Mouse (Mus musculus) frontal cortex, postnatal 36 days (tissue): ENCODE measurements around the gene Gab1.
A peak's percentile ranks its signal among the peaks of the same experiment; 100 is the strongest.

ENCODE experiments used
- DNase-seq, 2 experiments: peaks; one replicate each; pipeline ENCODE4 v3.0.0; 2022; ENCODE audit warnings: low spot score in 2 of 2

Gene Gab1

GRCm38 (mm10) chr8:80873723-80874427, 6.4 kb downstream of the Gab1 start:
- no peak for DNase-seq

DNA sequence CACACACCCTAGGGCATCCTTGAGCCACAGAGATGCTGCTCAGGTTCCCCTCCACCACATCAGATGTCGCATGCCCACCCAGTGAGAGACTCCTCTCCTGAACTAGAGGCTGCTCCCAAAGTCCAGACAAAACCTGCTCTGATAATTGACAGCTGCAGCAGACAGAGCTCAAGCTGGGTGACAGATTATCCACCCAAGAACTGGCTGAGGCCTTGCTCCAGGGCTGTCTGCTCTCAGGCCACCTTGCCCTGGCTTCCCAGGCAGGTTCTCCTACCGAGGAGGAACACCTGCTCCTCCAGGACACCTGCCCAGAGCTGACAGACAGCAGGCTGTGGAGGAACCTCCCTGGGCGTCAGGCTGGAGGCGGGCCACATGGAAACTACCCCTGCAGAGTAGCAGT, 7.6 kb downstream of the Gab1 start:
- no peak for DNase-seq

GRCm38 (mm10) chr8:80871400-80871799, 8.9 kb downstream of the Gab1 start:
- no peak for DNase-seq

DNA sequence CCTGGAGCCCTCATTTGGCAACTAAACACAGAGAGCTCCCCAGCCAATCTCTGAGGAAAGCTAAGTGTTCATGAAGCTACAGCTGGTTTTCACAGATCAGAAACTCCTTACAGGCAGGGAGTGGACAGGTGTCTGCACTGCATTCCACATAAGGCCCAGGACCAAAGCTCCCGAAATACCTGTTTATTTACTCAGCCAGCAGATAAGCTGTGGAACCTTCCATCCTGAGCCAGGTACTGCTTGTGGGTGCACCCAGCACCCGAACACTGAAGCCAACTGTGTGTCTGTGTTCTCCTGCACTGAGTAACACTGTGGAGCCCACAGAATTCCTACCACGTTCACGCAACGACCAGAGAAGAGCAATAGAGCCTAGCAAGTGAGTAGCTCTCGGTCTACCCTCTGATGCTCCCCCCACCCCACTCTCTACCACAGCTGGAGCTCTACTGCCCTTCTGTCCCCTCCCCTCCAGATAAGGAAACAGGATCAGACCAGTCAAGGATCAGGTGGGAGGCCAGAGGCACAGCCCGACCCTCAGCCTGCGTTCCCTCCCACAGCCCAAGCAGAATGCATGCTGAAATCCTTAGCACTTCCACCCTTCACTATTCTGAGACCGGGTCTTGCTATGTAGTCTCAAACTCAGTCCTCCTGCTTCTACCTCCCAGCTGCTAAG, 9.6 kb downstream of the Gab1 start:
- no peak for DNase-seq

GRCm38 (mm10) chr8:80869881-80870328, 10.4 kb downstream of the Gab1 start:
- DNase-seq = peak in 1 of 2 experiments; percentile 23

DNA sequence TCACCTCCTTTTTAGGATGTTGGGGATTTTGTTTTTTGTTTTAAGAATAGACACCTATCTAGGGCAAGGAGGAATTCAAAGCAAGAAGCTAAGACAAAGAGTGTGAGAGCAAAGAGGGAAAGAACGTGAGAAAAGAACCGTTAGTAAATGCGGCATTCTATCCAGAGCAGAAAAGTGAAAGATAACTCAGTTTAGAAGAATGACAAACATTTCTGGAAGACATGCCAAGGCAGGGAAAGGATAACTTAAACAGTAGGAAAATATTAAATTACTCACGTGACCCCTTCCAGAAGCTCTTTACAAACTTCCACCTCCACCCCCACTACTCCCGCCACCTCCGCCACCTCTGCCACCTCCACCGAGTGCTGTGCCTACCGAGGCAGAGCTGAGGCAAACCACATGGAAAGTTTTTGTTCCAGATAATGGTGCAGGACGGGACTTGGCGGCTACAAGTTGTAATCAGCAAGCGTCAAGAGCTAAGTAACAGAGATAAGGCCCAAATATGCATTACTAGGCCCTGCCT, 11.5 kb downstream of the Gab1 start:
- DNase-seq = no peak

DNA sequence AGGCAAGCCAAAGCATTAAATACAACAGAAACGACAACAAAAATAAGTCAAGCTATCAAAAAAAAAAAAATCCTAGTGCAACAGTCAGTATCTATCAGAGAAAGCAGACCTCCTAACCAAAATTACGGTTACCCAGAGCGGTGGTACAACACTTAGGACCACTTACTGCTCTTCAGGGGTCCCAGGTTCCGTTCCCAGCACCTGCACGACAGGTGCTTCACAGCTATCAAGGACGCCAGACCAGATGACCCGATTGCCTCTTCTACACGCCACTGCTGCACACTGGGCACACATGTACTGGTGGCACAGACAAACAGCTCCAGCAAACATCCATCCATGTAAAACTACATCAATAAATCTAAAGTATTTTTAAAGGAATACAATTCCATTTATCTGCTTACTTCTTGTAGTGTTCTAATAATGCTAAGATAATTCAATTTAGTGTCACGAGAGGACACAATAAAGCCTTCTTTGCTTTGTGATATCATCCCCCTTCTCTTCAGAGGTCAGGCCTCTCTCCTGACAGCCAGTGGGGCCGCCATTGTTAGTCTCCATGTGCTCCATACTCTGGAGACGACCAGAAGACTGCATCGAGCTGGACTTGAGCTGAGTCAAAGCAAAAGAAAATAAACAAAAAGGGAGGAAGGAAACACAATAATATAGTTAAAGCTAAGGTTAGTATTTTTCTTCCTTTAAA, 12.2 kb downstream of the Gab1 start:
- no peak for DNase-seq

GRCm38 (mm10) chr8:80867598-80867997, 12.7 kb downstream of the Gab1 start:
- DNase-seq = no peak

DNA sequence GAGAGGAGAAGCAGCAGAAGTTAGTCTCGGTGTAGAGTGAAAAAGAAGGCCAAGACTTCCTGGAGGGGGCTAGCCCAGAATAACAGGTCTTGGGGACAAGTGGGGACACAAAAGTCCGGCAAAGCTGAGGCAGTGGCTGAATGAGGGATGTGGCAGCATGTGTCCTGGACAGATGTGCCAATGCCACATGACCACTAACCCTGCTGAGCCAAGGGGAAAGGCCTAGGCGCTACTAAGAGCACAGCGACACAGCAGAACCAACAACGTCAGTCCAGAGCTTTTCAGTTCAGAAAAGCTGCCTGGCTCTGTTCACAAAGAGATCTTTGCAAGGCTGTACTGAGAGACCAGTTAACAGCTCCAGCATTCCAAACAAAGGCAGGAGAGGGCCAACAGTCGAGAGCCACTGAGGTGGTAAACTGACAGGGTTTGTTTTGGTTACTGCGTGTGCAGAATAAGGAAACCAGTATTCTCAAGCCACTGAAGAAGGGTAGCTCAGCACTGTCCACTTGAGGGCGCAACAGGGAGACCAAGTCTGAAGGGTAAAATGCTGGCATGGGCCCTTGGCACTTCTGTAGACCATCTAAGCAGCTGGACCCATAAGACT, 15.0 kb downstream of the Gab1 start:
- peak; percentile 23 to 48 for DNase-seq

DNA sequence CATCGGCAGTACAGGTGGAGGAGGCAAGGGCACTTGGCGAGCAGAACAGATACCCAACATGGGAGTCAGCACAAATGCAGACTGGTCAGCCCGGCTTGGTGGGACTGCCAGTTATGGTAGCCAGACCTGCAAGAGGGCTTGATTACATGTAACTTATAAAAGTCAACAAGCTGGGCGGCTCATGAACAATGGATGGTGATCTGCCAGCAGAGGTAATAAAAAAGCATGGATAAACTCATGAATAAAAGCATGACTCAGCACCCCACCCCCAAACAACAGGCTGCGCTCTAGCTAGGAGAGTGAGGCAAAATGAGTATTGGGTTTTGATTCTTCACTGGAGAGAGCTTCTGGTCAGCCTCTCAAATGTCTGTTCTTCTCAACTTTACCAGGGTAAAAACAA, 16.9 kb downstream of the Gab1 start:
- no peak for DNase-seq

DNA sequence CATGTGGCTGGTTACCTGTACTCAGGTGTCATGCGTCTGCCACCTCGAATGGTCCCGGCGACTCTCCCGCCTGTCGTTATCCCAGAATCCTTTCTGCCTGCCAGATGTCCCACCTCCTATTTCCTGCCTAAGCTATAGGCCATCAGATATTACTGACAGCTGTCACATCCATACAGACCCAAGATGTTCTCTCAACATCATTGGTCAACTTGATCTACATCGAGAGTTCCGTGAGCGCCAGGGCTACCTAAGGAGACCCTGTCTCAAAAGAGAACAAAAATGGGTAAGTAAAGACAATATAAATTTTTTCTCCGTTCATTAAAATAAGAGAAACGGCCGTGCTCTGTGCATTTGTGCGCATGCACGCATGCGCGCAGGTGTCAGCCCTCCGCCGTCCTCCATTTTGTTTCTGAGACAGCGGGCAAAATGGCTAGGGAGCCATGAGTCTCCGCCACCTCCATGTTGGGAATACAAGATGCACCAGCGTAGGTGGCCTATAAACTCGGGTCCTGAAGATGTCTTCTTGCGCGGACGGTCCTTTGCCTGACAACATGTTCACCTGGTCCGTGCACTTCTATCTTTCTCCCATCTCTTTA, 21.0 kb downstream of the Gab1 start:
- DNase-seq = no peak

- peak in 1 of 2 experiments; percentile 30 for DNase-seq
Measured at GRCm38 (mm10) chr8:80857851-80858367, 22.4 kb downstream of the Gab1 start.

DNA sequence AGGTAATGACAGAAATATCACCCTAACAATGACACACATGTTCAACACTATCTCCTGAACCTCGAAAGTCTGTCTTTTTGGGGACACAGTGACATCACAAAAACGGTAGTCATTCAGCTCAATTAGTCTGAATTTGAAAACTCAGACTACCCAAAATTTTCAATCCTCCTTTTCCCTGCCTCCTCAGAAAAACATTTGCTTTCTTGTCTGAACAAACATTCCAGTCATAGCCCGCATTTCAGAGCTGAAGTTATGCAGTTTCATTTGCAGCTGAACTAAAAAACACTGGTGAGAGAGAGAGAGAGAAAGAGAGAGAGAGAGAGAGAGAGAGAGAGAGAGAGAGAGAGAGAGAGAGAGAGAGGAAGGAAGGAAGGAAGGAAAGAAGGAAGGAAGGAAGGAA, 23.2 kb downstream of the Gab1 start:
- no peak for DNase-seq

DNA sequence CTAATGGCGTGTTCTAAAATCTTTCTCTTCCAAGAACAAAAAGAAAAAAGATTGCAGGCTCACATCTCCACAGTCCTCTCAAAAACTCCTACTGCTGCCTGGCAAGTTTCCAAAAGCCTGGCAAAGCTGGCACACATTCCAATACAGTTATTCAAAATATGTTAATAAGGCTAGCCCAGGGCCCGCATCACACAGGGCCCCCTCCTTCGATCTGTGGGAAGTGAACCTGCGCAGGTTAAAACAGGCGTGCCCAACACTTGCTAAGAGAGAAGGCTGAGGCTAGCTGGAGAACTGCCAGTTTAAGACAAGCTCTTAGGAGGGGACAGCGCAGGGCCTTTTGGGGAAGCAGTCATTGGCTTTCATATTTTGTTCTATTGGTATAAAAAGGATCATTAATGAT, 23.7 kb downstream of the Gab1 start:
- DNase-seq = peak; percentile 60 to 77

GRCm38 (mm10) chr8:80853622-80854021, 26.7 kb downstream of the Gab1 start:
- no peak for DNase-seq

DNA sequence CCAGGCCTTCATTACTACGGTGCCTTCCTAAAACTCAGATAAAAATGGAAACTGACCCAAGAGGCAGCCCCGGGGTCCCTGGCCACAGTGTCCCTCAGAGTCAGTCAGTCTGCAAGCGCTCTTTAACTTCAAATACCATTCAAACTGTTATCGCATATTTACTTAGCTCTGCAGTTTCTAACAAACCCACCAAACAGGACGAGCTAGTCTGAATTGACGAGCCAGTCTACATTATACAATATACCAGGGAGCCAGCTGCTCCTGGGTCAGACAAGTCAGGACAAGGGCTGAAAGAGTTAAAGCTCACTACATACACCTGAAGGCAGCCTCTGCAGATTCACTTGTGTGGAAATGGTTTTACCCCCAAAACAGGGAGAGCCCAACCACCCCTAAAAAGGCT, 27.1 kb downstream of the Gab1 start:
- DNase-seq = no peak

- DNase-seq = no peak
Measured at GRCm38 (mm10) chr8:80852412-80853165, 27.7 kb downstream of the Gab1 start.

DNA sequence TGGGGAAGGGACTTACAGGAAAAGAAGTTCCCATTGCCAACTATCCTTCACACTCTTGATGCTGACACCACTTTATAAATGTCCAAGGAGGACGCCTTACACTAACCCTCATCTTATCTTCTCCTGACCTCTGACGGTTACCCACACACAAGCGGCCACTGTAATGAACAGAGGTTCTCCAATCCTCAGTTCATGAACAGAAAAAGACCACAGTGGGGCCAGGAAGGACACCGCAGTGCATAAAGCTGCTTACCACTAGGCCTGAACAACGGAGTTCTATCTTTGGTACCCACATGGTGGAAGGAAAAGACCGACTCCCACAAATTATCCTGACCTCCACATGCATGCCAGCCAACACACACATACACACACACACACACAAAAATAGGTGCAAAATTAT, 28.7 kb downstream of the Gab1 start:
- DNase-seq = no peak

GRCm38 (mm10) chr8:80850013-80850412, 30.3 kb downstream of the Gab1 start:
- no peak for DNase-seq

DNA sequence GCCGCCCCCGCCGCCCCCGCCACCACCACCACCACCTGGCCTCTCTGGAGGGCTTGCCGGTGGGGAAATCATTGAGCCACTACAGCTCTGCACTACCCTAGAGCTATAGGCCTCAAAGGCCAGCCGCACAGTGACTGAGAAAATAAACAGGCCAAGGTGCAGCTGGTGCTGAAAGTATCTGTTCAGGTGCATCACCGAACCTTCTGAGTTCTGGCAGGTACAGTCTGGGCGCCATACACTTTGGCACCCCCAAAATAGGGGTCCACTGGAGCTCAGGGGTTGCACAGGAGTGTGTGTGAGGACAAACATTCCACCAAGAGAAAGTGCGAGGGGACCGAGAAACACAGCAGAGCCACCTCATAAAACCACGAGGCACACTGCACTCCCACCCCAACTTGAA, 31.7 kb downstream of the Gab1 start:
- no peak for DNase-seq

- no peak for DNase-seq
Measured at GRCm38 (mm10) chr8:80847912-80848311, 32.4 kb downstream of the Gab1 start.
